Mouse (Mus musculus) embryo, embryonic 9.5 days (tissue): ENCODE results near the gene Fam241b.

Source experiments
- DNase-seq: peaks from one replicate; pipeline ENCODE4 v3.0.0-alpha.2; 2017; ENCODE audit errors: extremely low spot score

Fam241b gene

DNA sequence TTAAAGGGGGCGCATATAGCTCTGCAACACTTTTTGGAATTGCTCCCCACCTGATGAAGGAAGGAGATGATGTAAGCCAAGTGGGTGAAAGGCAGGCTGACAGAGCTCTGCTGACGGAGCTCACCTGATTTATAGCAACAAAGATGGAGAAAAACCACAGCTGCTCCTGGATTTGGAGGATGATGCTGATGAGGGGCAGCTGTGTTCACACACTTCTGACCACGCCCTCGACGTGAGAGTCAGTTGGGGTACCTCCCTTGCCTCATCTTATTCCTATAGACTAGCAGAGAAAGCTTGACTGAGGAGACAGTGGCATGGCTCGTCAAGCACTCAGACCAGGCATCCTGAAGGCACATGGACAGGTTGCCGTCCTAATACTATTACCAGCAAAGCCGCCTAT, at the start of gene Fam241b:
Gene Fam241b, minus strand, starts transcription at position 101 of the 400 bp plus-strand sequence.
- DNase-seq, result no peak

DNA sequence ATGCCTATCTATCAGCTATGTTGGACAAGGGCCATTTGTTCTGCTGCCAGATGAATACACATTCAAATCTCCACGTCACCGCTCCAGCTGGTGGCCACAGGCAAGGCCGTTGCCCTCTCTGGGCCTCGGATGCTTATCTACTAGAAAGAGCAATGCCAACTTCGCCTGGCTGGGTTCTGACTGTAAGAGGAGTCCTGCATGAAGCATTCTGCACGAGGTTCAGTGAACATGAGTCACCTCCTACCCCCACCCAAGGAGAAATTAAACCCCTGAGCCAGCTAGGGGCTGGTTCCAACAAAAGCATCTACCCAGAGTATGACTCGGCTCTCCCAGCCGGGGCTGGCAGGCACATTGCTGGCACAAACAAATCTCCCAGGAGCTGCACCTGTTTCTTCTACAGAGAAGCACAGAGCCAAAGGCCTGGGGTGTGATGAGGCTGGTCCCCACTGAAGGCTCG, 49.0 kb upstream of the Fam241b start:
- no peak for DNase-seq

DNA sequence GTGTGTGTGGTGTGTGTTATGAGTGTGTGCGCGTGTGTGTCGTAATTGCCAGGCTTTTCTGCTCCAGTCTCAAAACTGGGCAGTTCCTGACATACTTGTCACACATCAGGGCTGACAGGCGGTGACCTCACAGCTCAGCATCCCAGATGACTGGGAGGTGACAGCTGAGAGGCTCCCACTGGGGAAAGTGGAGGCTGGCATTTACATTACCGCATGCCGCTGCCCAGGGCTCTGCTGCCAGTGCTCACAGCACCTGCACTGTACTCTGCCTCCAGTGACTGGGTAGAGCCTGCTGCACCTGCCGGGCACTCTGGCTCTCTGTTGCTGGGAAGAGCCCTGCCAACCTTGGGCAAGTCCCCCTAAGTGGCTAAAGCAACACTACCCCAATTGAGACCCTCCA, 47.1 kb upstream of the Fam241b start:
- DNase-seq, result no peak

DNA sequence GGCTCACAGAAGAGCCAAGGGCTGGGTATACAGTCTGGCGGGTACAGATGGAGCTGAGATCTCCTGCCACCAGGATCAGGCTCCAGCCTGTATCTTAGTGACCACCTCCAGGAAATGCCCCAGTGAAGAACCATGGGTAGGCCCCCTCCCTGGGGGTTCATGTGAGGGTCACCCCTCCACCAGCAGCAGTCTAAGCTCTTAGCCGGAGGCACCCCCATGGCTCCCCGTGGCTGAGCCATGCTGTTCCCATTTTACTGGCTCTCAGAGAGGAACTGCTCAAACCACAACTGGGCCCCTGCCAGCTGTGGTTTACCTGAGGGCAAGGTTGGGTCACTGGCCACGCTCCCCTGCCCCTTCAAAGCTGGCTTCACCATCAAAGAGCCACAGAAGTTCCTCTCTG, 46.2 kb upstream of the Fam241b start:
- DNase-seq, result no peak

DNA sequence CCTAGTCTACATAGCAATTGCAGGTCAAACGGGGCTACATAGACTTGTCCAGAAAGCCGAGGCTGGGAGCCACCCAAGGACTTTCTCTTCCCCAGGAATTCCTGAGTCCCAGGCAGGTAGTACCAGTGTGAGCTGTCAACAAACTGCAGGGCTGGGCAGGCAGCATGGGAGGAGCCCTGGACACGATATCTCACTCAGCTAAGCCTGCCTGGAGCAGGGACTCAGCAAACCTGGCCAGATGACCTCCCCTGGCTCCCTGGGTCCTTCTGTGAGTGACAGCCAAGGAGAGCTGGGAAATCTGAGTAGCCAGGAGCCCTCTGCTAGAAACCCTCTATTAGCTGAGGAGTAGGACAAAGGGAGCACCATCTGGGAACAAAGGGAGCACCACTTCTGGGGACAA, 45.6 kb upstream of the Fam241b start:
- no peak for DNase-seq

DNA sequence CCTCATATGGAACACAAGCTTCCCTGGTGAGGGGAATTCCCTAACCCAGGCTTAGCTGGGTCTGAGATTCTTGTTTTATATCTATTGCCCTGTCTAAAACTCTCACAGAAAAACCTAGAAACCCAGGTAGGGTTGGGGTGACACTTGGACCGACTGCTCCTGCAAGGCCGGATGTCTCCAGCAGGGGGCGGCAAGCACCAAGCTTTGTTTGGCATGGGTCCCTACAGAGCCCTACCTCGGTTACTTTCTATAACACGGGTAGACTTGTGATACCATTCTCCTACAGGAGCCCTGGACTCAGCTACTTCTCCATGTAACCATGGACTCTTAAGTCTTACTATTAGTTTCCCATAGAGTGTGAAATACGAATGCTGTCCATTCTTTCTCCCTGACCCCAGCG, 43.2 kb upstream of the Fam241b start:
- peak; percentile 76 for DNase-seq

DNA sequence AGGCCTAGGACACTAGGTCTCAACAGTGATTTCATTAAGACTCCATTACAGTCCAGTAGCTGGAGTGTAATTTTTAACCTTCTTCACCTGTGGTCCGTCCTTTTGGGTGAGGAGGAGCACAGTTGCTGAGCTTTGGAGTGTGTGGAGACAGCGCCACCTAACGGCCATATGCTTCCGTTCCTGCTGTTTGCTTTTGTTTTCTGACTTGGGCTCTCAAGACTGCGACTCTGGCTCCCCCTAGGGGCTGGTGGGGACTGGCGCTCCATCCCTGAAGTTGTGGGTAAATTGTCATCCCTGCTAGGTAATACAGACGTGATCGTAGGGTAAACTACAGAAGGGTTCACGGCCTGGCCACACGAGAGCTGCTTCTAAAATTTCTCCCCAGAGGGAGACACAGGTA, 39.3 kb upstream of the Fam241b start:
- peak; percentile 93 for DNase-seq

DNA sequence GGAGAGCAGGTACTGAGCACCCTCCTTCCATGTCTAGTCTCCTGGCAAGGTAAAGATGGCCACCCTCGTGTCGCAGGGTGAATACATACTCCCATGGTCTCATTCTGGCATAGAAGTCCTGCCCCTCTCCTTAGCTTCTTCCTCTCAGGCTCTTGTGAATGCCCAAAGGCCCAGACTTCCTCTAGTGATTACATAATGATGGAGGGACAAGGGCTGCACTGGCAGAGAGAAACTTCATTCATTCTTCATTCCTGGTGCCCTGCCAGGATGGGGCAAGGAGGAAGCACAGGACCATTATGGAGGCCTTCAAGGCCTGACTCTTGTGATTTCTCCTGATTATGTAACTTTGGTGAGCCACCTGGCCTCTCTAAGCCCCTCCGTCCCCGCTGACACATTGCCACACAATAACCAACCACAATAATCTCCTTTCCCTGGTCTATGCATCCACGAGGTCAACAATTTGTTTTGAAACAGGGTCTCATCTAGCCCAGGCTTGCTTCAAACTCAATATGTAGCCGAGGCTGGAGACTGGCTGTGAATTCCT, 38.8 kb upstream of the Fam241b start:
- DNase-seq, result no peak

DNA sequence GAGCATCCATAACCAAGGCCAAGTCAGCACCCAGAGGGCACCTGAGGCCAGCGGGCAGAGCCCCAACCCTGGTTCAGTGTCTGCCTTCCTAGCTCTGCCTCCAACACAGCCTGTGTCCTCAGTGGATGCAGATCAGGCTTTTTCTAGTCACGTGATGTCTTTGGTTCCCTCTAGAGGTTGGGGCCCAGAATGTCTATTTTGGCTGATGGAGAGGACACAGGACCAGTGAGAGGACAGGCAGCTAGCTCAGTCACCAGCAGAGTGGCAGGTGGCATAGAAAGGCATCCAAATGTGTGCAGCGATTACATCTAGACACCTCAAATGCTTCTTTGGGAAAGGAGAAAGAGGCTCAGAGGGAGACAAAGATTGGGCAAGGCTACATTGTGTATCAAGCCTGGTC, 38.0 kb upstream of the Fam241b start:
- no peak for DNase-seq

DNA sequence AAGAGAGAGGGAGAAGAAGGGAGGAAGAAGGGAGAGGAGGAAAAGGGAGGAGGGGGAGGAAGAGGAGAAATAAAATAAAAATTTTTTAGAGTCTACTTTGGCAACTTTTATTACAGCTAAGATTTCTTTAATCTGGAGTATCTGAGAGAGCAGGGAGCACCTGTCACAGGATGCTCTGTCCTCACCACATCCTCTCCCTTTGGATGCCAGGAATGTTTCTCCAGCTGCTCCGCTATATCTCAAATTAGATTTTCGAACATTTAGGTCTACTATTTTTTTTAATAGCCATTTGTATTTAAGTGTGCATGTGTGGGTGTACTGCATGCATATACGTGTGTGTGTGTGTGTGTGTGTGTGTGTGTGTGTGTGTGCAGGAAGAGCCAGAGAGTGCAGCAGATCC, 36.2 kb upstream of the Fam241b start:
- no peak for DNase-seq

DNA sequence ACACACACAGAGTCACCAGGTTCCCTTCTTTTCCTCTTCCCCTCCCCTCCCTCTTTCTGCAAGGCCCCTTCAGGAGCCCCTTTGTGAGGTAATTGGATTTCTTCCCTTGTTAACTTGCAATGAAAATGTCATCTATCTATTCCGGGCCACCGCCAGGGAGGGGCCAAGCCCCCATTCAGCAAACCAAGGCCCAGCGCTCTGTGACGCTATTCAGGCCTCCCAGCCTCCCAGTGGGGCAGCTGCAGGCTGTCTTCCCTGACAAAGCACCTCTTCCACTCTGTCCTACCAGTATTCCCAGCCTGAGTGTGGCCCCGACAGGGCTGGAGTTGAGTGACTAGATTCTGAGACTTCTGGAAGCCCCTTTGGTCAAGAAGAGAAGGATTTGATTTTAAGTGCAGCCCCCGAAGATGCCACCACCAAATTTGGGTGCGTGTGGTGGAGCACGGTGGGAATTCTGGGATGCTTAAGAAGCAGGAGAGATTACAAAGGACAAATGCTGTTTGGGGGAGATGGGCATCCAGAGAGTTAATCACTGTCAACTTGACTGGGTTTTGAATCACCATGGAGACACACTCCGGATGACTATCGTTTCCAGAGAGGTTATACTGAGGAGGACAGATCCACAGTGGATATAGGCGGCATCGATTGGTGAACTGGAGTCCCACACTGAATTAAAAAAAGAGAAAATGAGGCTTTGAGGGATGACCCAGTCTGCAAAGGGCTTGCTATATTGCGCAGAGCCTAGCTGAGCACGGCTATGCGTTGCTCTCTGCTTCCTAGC, 31.0 kb upstream of the Fam241b start:
- DNase-seq, result peak; percentile 67

DNA sequence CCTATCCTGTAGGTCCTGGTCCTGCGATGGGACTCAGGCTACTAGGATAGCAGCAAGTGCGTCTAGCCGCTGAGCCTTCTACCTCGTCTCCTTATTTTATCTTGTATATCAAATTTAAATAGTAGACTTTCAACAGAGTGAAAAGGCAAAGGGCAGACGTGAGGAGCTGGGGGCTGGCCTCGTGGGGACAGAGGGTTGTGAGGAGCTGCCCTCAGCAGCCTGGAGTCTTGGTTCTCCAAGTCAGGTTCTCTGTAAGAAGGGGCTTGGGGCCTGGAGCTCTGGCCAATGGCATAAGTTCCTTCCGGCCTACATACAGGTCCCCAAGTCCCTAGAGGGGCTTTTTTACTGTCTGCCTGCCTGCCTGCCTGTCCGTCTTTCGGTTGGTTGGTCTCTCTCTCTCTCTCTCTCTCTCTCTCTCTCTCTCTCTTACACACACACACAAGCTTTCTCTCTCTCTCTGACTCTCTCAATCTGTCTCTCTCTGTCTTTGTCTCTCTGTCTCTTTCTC, 30.3 kb upstream of the Fam241b start:
- DNase-seq, result peak; percentile 36

DNA sequence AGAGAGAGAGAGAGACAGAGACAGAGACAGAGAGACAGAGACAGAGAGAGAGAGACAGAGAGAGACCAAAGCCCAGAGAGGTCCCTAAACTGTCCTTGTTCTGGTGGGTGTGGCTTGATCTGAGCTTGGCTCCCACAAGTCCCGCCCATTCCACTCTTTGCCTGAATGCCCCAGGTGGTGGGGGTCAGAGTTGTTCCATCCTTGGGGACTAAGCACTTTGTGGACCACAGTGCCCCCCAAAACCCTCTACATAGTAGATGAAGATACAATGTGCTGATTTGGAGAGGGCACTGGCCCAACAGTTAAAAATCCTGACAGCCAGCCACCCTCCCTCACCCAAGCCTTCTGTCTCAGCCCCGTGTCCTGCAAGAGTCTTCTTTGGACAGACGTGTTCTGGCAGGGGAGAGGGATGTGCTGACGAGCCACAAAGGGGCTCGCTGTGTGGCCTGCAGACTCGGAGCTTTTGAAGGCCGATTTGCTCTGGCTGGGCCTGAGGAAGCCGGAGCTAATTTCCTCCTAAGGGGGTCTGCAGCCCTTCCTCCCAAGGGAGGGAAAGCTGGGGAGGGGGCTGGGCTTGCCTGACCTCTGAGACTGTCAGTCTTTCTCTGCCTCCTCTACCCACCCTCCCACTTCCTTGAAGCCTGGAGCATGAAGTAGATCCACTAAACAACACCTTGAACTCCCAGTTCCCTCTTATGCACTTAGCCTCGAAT, 29.3 kb upstream of the Fam241b start:
- DNase-seq, result peak; percentile 62

DNA sequence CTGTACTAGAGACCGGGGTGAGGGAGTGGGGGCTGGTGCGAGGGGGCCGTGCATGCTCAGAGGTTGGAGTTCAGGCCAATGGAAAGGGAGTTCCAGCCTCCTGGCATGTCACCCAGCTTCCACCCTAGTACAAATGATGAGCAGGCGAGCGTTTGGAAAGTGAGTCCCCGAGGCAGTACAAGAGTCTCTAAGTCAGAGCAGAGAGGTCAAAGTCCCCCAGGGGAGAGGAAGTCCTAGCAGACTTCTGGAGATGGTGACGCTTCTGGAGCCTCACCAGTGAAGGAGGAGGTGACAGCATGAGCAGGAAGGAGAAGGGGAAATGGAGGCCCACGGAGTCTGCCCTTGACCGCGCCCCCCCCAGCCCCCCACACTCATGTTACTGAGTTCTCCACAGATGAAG, 18.7 kb upstream of the Fam241b start:
- DNase-seq, result no peak

DNA sequence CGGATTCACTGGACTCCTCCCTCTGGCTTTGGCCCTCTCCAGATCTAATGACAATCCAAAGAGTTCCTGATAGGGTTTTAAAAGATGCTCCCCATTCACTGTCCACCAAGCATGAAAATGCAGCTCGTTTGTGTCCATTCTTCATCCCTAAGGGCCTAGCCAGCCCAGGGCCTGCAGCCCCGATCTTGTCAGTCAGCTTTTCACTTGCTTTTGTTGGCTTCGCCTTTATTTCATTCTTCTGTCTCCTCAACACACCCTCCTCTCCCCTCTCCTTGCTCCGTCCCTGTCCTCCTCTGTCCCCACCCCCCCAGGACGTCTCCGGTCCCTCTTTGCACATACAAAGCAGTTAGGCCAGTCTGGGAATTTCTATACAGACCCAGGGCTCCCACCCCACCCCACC, 6.2 kb upstream of the Fam241b start:
- no peak for DNase-seq

DNA sequence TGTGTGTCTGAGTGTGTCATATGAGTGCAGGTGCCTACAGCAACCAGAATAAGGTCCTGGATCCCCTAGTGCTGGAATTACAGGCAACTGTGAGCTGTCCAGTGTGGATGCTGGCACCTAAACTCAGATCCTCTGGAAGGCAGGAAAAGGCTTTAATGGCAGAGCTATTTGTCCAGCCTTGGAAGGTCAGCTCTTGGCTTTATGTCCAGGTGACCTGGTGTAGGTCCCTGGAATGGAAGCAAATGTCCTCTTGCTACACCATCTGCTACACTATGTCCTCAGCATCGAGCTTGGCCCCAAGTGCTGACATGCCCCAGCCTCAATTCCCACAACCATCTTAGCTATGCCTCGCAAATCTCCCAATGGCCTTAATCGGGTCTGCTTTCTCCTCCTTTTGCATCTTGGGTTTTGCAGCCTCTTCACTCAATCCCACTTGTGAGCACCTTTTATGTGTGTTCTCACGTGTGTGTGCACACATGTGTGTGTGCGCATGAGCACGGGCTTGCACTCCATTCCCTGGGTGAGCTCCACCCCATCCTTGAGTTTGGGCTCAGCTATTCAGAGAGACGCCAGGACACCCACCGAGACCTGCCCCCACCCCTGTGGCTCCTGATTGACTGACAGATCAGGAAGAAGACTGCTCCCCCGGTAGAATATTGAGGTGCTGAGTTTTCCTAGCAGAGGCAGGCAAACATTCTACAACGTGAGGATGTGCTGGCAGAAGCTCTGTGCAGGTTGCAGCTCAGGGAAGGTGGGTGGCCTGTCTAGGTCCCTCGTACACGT, 3.9 kb upstream of the Fam241b start:
- DNase-seq, result no peak

DNA sequence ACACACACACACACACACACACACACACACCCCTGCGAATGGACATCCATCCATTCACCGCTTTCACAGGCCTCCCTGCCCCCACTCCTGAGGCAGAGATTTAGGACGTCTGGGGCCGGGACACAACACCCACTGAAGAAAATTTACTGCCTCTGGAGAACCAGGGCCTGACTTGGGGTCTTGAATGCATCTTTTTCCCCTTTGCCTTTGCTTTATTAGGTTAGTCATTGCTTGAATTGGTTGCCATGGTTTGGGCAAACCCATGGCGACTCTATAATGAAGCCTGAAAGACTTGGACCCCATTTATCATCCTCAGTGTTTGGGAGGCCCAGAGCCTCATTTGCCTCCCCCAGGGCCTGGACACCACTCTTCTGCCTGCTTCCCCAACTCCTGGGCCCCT, 2.2 kb upstream of the Fam241b start:
- no peak for DNase-seq

DNA sequence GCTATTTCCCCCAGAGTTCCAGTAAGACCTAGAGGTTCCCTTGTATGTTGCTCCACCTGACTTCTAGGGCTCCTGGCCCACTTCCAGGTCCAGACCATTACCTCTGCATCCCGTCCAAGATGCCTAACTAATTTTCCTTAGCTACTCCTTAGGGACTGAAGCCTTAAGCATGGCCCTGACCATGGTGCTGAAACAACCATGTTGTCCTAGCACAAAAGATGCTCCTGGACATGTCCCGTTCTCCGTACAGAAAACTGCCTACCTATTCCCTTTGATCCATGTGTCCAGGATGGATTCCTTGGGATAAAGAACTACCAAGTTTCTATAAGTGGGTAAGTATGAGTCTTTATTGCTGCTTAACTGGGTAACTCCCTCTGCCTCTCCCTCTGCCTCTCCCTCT, 5.7 kb downstream of the Fam241b start:
- no peak for DNase-seq

DNA sequence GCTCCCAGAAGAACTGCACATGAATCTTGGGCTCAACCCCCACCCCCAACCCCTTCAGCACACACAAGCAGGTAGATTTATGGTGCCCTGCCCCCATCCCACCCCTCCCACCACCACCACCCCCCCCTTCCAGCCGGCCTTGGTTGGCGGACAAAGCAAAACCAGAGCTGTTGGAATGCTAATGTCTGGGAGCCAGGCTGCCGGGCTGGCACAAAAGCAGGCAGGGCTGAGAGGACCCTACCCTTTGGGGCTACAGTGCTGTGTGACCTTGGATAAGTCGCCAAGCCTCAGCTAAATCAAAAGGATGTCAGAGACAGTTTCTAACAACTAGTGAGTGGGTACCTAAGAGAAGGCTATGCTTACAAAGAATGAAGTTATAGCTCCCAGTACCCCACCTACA, 6.6 kb downstream of the Fam241b start:
- DNase-seq, result no peak

DNA sequence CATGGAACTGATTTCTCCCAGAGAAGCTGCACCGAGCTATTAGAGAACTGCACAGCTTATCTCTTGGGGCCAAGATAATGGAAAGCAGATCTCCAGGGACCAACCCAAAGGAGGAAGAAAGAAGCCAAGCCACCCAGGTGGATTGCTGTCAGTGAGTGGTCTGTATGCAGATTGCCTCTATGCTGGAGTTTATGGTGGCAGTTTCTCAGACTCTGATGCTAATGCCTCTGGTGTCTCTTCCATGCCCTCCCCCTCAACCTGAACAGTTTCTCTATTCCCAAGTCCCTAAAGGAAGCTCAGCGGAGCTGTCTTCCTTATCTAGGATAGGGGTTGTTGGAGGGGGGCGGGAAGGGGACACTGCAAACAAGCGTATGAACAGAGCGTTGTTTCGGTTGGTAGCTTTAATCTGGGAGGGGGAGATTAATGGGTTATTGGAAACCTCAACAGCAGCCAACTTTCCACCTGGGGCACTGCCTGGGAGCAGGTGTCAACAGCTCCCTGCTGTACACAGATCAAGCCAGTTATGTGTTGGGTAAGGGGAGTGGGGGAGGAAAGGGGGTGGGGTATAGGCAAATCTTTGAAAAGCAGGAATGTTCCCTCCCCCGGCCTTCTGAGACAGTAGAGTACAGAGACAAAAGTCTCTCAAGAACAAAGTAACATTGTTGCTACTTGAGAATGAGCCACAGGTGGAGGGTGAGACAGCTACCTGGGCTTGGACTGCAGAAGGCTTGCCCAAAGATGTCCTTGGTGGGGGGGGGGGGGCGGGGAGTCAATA, 7.8 kb downstream of the Fam241b start:
- DNase-seq, result no peak

DNA sequence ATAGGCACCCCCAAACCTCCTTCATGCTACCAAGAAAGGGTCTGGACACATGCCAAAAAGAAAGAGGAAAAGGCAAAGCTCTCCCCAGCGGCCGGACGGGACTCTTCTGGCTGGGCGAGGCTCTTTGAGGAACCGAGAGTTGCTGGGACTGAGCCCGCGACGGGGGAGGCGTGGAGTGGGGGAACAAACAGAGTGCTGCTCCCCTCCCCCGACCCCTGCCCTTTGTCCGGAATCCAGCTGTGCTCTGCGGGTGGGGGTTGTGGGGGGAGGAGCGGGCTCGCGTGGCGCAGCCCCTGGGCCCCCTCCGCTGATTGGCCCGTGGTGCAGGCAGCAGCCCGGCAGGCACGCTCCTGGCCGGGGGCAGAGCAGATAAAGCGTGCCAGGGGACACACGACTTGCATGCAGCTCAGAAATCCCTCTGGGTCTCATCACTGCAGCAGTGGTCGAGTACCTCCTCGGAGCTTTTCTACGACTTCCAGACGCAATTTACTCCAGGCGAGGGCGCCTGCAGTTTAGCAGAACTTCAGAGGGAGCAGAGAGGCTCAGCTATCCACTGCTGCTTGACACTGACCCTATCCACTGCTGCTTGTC, 10.9 kb downstream of the Fam241b start, which contains the start of gene Neurog3:
Gene Neurog3, plus strand, starts transcription at position 400 of the 591 bp plus-strand sequence.
- DNase-seq, result no peak
